In genomic region chr6:29264456-29264781, GRCm38 (mm10) we compare ENCODE assay signal across 33 mouse cellular contexts. TPM values are rescaled to one million over a fixed set of nuclear protein-coding genes. Genes with fewer than 3 reads are reported as not detected.
DNase-seq lines count a peak whose midpoint lies in the region; ATAC-seq and TF ChIP-seq lines count a peak whose summit lies in the region.
"Had no signal": no experiment of that assay in that cellular context is flagged by ENCODE, and none has a peak within 500 bp of the region (broad histone marks: within the 10 kb centered on the region; RNA-seq: fewer than 3 reads in every experiment).

No protein-coding gene starts in this region.

- no peak overlapping the region for H3K27ac ChIP-seq in neural tube, embryonic 14.5 days (ENCODE audit: low read depth, low read length)
- H3K27ac ChIP-seq in midbrain, postnatal 0 days (ENCODE audit: low read depth, low read length) = no peak overlapping the region
- H3K27ac ChIP-seq: embryonic facial prominence, embryonic 13.5 days; forebrain, embryonic 13.5 days; heart, adult 2 months; heart, embryonic 13.5 days; limb, embryonic 13.5 days; liver, embryonic 12.5 days; stomach, embryonic 15.5 days had no signal

- no peak overlapping the region for H3K4me3 ChIP-seq in neural tube, embryonic 14.5 days (ENCODE audit: low read depth, low read length)
- no peak overlapping the region for H3K4me3 ChIP-seq in midbrain, postnatal 0 days (ENCODE audit: low read depth, low read length)
- H3K4me3 ChIP-seq: embryonic facial prominence, embryonic 13.5 days; erythroblast, embryonic 14.5 days; forebrain, embryonic 13.5 days; heart, adult 2 months; heart, embryonic 13.5 days; limb, embryonic 13.5 days; liver, embryonic 12.5 days; myocyte; stomach, embryonic 15.5 days had no signal

- H3K4me2 ChIP-seq in neural tube, embryonic 14.5 days (ENCODE audit: low read depth, low read length) = no peak overlapping the region
- H3K4me2 ChIP-seq in midbrain, postnatal 0 days (ENCODE audit: low read depth, low read length, poor library complexity, severe bottlenecking) = no peak overlapping the region
- H3K4me2 ChIP-seq: embryonic facial prominence, embryonic 13.5 days; forebrain, embryonic 13.5 days; heart, embryonic 13.5 days; limb, embryonic 13.5 days; liver, embryonic 12.5 days; stomach, embryonic 15.5 days had no signal

- no peak for DNase-seq in neural tube, embryonic 10.5 days (ENCODE audit: extremely low spot score, low spot score)
- DNase-seq in induced T-regulatory cell, adult 2 months (ENCODE audit: low read depth) = peak; percentile 59
- DNase-seq in midbrain, postnatal 0 days (ENCODE audit: low spot score) = no peak
- DNase-seq in heart, adult 18-20 months = no peak
- DNase-seq in adrenal gland, adult 8-10 months = no peak
- DNase-seq: cerebellum, adult 18-20 months; embryo, embryonic 11 days; kidney, postnatal 36 days; lung, adult 2 months; lung, postnatal 14 days; thymus, postnatal 25 days had no signal

- no peaks in the 10 kb centered on the region for H3K4me1 ChIP-seq in neural tube, embryonic 14.5 days (ENCODE audit: control insufficient read depth, insufficient read depth, low read length)
- 0 out of 2 replicates have a peak, but pooled peaks cover 3% of the 10 kb centered on the region for H3K4me1 ChIP-seq in midbrain, postnatal 0 days (ENCODE audit: insufficient read depth, low read length)
- H3K4me1 ChIP-seq: embryonic facial prominence, embryonic 13.5 days; heart, embryonic 13.5 days; limb, embryonic 13.5 days; liver, embryonic 12.5 days; stomach, embryonic 15.5 days had no signal

- 98% methylated on average over 3 of the region's 3 CpGs for WGBS in neural tube, embryonic 14.5 days
- WGBS in midbrain, postnatal 0 days = 84% methylated on average over 3 of the region's 3 CpGs

- 0 out of 2 replicates have a peak, but pooled peaks have one; percentile 4 for ATAC-seq in neural tube, embryonic 14.5 days (ENCODE audit: low read depth)
- ATAC-seq in CD4-positive, CD25-positive, alpha-beta regulatory T cell, adult 4 months = peak; percentile 80
- no peak for ATAC-seq in midbrain, postnatal 0 days (ENCODE audit: low FRiP score)
- ATAC-seq: intestine, embryonic 16.5 days; liver, embryonic 12.5 days had no signal

- H3K27me3 ChIP-seq in neural tube, embryonic 14.5 days (ENCODE audit: control insufficient read depth, insufficient read depth, low read length) = no peaks in the 10 kb centered on the region
- H3K27me3 ChIP-seq in midbrain, postnatal 0 days (ENCODE audit: insufficient read depth, low read length) = no peaks in the 10 kb centered on the region
- H3K27me3 ChIP-seq: limb, embryonic 13.5 days; stomach, embryonic 15.5 days had no signal

- no peaks in the 10 kb centered on the region for H3K9me3 ChIP-seq in neural tube, embryonic 14.5 days (ENCODE audit: control insufficient read depth, low read length)
- no peaks in the 10 kb centered on the region for H3K9me3 ChIP-seq in midbrain, postnatal 0 days (ENCODE audit: low read length)
- H3K9me3 ChIP-seq: embryonic facial prominence, embryonic 13.5 days; forebrain, embryonic 13.5 days; heart, embryonic 13.5 days; limb, embryonic 13.5 days; liver, embryonic 12.5 days; stomach, embryonic 15.5 days had no signal

- H3K36me3 ChIP-seq in neural tube, embryonic 14.5 days (ENCODE audit: control insufficient read depth, insufficient read depth, low read length) = no peaks in the 10 kb centered on the region
- H3K36me3 ChIP-seq in midbrain, postnatal 0 days (ENCODE audit: insufficient read depth, low read length) = no peaks in the 10 kb centered on the region
- H3K36me3 ChIP-seq: embryonic facial prominence, embryonic 13.5 days; heart, embryonic 13.5 days; limb, embryonic 13.5 days; liver, embryonic 12.5 days; stomach, embryonic 15.5 days had no signal

- H3K9ac ChIP-seq in neural tube, embryonic 14.5 days (replicated peaks; ENCODE audit: low read depth, low read length) = no peak overlapping the region
- no peak overlapping the region for H3K9ac ChIP-seq in midbrain, postnatal 0 days (replicated peaks; ENCODE audit: low read length, poor library complexity, severe bottlenecking)
- H3K9ac ChIP-seq: embryonic facial prominence, embryonic 13.5 days; forebrain, embryonic 13.5 days; heart, embryonic 13.5 days; limb, embryonic 13.5 days; liver, embryonic 12.5 days; stomach, embryonic 15.5 days had no signal

- no peak for TF ChIP-seq CTCF in midbrain, postnatal 0 days (IDR thresholded peaks at IDR 0.05)

RNA-seq across cellular contexts. Expression of gene Hilpda, which starts 7.9 kb away (rescaled TPM):
- 27.9 and 30.3 TPM in 2 replicates for polyA plus RNA-seq in neural tube, embryonic 14.5 days (2014; fragmentation: Nextera tagmentation; extraction: Ambion mirVana)
- 10 to 100 TPM; 32.4 to 37.1 TPM for polyA plus RNA-seq in CD4-positive, CD25-positive, alpha-beta regulatory T cell, adult 4 months (2017; shearing (Covaris generic))
- 14.4 and 21.2 TPM in 2 replicates for total RNA-seq in midbrain, postnatal 0 days (2014; rRNA removed)
- polyA plus RNA-seq in midbrain, postnatal 0 days (2015; fragmentation: Nextera tagmentation; extraction: Ambion mirVana) = 24.2 and 25.4 TPM in 2 replicates
- 1 to 10 TPM; 4.6 to 5.9 TPM for total RNA-seq in heart, adult 18-20 months (2021)
- total RNA-seq in adrenal gland, adult 8-10 months (2022) = 1 to 10 TPM; 4.6 to 9.3 (median 7.7) TPM

RNA-seq across cellular contexts. Expression of gene Fam71f2, which starts 15.0 kb away (rescaled TPM):
- polyA plus RNA-seq in neural tube, embryonic 14.5 days (2014; fragmentation: Nextera tagmentation; extraction: Ambion mirVana) = 0.44 and 0.64 TPM in 2 replicates
- polyA plus RNA-seq in CD4-positive, CD25-positive, alpha-beta regulatory T cell, adult 4 months (2017; shearing (Covaris generic)) = under 1 TPM in 1 of 2 experiments, not detected in 1; 0.44 TPM
- 0.44 and 0.52 TPM in 2 replicates for total RNA-seq in midbrain, postnatal 0 days (2014; rRNA removed)
- polyA plus RNA-seq in midbrain, postnatal 0 days (2015; fragmentation: Nextera tagmentation; extraction: Ambion mirVana) = 0.52 and 0.58 TPM in 2 replicates
- total RNA-seq in heart, adult 18-20 months (2021) = not detected
- total RNA-seq in adrenal gland, adult 8-10 months (2022) = under 1 TPM in 1 of 4 experiments, not detected in 3; 0.23 TPM
- total RNA-seq: heart, adult 2 months; heart, postnatal 14 days; megakaryocyte, adult 5-6 weeks had no signal
- polyA plus RNA-seq: erythroblast, embryonic 14.5 days; heart, embryonic 13.5 days; kidney, embryonic 14.5 days had no signal

RNA-seq across cellular contexts. Expression of gene Impdh1, which starts 48.3 kb away (rescaled TPM):
- polyA plus RNA-seq in neural tube, embryonic 14.5 days (2014; fragmentation: Nextera tagmentation; extraction: Ambion mirVana) = 77.6 and 83.7 TPM in 2 replicates
- 10 to 100 TPM; 18.5 to 22.7 TPM for polyA plus RNA-seq in CD4-positive, CD25-positive, alpha-beta regulatory T cell, adult 4 months (2017; shearing (Covaris generic))
- total RNA-seq in midbrain, postnatal 0 days (2014; rRNA removed) = 35.6 and 37.5 TPM in 2 replicates
- polyA plus RNA-seq in midbrain, postnatal 0 days (2015; fragmentation: Nextera tagmentation; extraction: Ambion mirVana) = 60.6 and 62.1 TPM in 2 replicates
- 10 to 100 TPM; 18.8 to 19.6 TPM for total RNA-seq in heart, adult 18-20 months (2021)
- 10 to 100 TPM; 46.9 to 67.5 (median 53.0) TPM for total RNA-seq in adrenal gland, adult 8-10 months (2022)

RNA-seq across cellular contexts. Expression of gene Fam71f1, which starts 54.5 kb away (rescaled TPM):
- polyA plus RNA-seq in neural tube, embryonic 14.5 days (2014; fragmentation: Nextera tagmentation; extraction: Ambion mirVana) = not detected in 2 replicates
- polyA plus RNA-seq in CD4-positive, CD25-positive, alpha-beta regulatory T cell, adult 4 months (2017; shearing (Covaris generic)) = not detected
- not detected in 2 replicates for total RNA-seq in midbrain, postnatal 0 days (2014; rRNA removed)
- not detected in 2 replicates for polyA plus RNA-seq in midbrain, postnatal 0 days (2015; fragmentation: Nextera tagmentation; extraction: Ambion mirVana)
- total RNA-seq in heart, adult 18-20 months (2021) = not detected
- total RNA-seq in adrenal gland, adult 8-10 months (2022) = not detected
- total RNA-seq: adrenal gland, adult 2 months; gastrocnemius, postnatal 10 days; heart, adult 2 months; heart, postnatal 14 days; left cerebral cortex, adult 18-20 months; left cerebral cortex, postnatal 25 days; megakaryocyte, adult 5-6 weeks had no signal
- polyA plus RNA-seq: adrenal gland, adult 2 months; embryonic facial prominence, embryonic 13.5 days; erythroblast, embryonic 14.5 days; forebrain, embryonic 13.5 days; frontal cortex, adult 2 months; hindbrain, embryonic 11.5 days; intestine, embryonic 16.5 days; kidney, embryonic 14.5 days; liver, embryonic 12.5 days; lung, adult 2 months; midbrain, embryonic 14.5 days had no signal
